In the genomic region with DNA sequence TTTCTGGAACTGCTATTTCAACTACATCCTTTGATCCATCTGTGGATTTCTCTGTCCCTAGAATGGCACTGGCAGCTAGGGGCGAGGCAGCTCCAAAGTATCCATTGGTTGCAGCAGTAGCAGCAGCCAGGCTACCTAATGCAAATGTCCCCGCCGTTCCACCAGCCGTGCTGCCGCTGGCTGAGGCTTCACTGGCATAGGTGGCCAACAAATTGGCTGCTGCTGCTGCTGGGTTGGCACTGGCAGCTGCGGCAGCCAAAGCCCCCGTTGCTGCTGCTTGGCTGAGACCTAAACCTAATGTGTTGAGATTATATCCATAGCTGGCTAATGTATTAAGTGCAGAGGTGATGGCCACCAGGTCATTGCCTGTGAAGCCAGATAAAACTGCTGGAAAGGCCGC, we compare ENCODE assay signal across 19 mouse cellular contexts.
"Had no signal": no experiment of that assay in that cellular context is flagged by ENCODE, and none has a peak within 500 bp of the region (broad histone marks: within the 10 kb centered on the region; RNA-seq: fewer than 3 reads in every experiment).

No protein-coding gene starts in this region.

- ATAC-seq: lung, postnatal 0 days had no signal

- H3K27ac ChIP-seq: kidney, postnatal 0 days; limb, embryonic 13.5 days; liver, embryonic 15.5 days; midbrain, embryonic 10.5 days; neural tube, embryonic 12.5 days; stomach, embryonic 15.5 days had no signal

- DNase-seq: kidney, adult 11 months; kidney, adult 9 months; kidney, postnatal 36 days; layer of hippocampus, adult 9-11 months; layer of hippocampus, postnatal 36 days; lung, adult 2 months; lung, postnatal 4 days; right cerebral cortex, postnatal 14 days; thymus, adult 2 months; thymus, postnatal 25 days had no signal

- H3K9ac ChIP-seq: limb, embryonic 13.5 days; liver, embryonic 15.5 days; neural tube, embryonic 12.5 days; stomach, embryonic 15.5 days had no signal

- H3K4me2 ChIP-seq: limb, embryonic 13.5 days; liver, embryonic 11.5 days; liver, embryonic 15.5 days; neural tube, embryonic 12.5 days; stomach, embryonic 15.5 days had no signal

- H3K4me1 ChIP-seq: limb, embryonic 13.5 days; liver, embryonic 15.5 days; midbrain, embryonic 10.5 days; stomach, embryonic 15.5 days had no signal

- H3K9me3 ChIP-seq: limb, embryonic 13.5 days; liver, embryonic 15.5 days; midbrain, embryonic 10.5 days; neural tube, embryonic 12.5 days; stomach, embryonic 15.5 days had no signal

- H3K36me3 ChIP-seq: limb, embryonic 13.5 days; liver, embryonic 15.5 days; neural tube, embryonic 12.5 days; stomach, embryonic 15.5 days had no signal

- H3K4me3 ChIP-seq: limb, embryonic 13.5 days; liver, embryonic 15.5 days; midbrain, embryonic 10.5 days; myocyte; neural tube, embryonic 12.5 days; stomach, embryonic 15.5 days had no signal

- H3K27me3 ChIP-seq: limb, embryonic 13.5 days; liver, embryonic 15.5 days; neural tube, embryonic 12.5 days; stomach, embryonic 15.5 days had no signal
